Mouse (Mus musculus): ENCODE results near the gene Ndufa6. TPM values are rescaled to one million over a fixed set of nuclear protein-coding genes. Genes with fewer than 3 reads are reported as not detected.

Gene Ndufa6
- polyA plus RNA-seq, 1 experiment from 2014 or later: 297 TPM

DNA sequence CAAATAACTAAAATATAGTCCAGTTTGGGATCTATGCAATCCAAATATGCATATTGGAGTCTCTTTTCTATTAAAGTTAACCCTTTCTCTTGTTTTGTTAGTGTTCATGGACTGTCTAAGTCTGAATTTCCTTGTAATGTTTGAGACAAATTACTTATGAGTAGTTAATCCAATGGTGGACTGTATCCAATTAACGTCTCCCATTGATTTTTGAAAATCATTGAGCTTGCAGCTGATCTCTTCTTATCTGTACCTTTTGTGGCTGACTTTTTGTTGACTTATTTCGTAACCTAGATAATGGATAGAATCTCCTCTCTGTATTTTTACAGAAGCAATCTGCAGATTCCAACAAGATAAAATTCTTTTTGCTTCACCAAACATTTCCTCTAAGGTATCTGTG is 28.3 kb upstream of the Ndufa6 start:
- Histone ChIP-seq H3K9ac (replicated peaks; ENCODE audit: low read depth, low read length) (no peak overlapping the region), H3K9me3 (ENCODE audit: control insufficient read depth, low read length) (no peaks in the 10 kb centered on the region), H3K27ac (ENCODE audit: low read length) (no peak overlapping the region), H3K36me3 (ENCODE audit: control insufficient read depth, insufficient read depth) (no peaks in the 10 kb centered on the region), H3K27me3 (replicated peaks; ENCODE audit: control insufficient read depth, insufficient read depth, low read length) (no peaks in the 10 kb centered on the region), H3K4me1 (replicated peaks; ENCODE audit: control insufficient read depth, insufficient read depth, low read length) (peaks cover 8% of the 10 kb centered on the region), H3K4me3 (replicated peaks; ENCODE audit: low read length) (no peak overlapping the region), H3K4me2 (ENCODE audit: low read length) (no peak overlapping the region)
- no peak for ATAC-seq
- WGBS: 86% methylated on average over 2 of the region's 2 CpGs

DNA sequence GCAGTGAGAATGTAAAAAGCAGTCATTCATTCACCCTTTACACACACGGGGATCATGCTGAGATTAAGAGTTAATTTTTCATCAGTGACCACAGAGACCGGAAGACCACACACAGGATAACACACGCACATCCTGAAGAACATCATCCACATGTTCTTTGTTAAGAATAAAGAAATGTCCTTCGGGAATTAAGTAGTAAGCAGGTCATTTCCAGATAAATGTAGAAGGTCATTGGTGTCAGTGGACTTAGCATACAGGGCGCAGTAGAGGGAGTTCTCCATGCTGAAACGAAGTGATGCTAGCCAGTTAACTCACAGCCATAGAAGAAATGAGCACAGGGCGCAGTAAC is 26.6 kb upstream of the Ndufa6 start:
- Histone ChIP-seq H3K36me3 (ENCODE audit: control insufficient read depth, insufficient read depth) (no peaks in the 10 kb centered on the region), H3K4me3 (replicated peaks; ENCODE audit: low read length) (peak overlapping the region; percentile 39), H3K9ac (replicated peaks; ENCODE audit: low read depth, low read length) (no peak overlapping the region; the same call in 1 of the 2 replicates), H3K4me1 (replicated peaks; ENCODE audit: control insufficient read depth, insufficient read depth, low read length) (peaks cover 21% of the 10 kb centered on the region), H3K27me3 (replicated peaks; ENCODE audit: control insufficient read depth, insufficient read depth, low read length) (no peaks in the 10 kb centered on the region), H3K9me3 (ENCODE audit: control insufficient read depth, low read length) (no peaks in the 10 kb centered on the region), H3K4me2 (ENCODE audit: low read length) (peak overlapping the region; percentile 61), H3K27ac (ENCODE audit: low read length) (no peak overlapping the region)
- WGBS: 39% methylated on average over 7 of the region's 7 CpGs
- ATAC-seq: no peak

DNA sequence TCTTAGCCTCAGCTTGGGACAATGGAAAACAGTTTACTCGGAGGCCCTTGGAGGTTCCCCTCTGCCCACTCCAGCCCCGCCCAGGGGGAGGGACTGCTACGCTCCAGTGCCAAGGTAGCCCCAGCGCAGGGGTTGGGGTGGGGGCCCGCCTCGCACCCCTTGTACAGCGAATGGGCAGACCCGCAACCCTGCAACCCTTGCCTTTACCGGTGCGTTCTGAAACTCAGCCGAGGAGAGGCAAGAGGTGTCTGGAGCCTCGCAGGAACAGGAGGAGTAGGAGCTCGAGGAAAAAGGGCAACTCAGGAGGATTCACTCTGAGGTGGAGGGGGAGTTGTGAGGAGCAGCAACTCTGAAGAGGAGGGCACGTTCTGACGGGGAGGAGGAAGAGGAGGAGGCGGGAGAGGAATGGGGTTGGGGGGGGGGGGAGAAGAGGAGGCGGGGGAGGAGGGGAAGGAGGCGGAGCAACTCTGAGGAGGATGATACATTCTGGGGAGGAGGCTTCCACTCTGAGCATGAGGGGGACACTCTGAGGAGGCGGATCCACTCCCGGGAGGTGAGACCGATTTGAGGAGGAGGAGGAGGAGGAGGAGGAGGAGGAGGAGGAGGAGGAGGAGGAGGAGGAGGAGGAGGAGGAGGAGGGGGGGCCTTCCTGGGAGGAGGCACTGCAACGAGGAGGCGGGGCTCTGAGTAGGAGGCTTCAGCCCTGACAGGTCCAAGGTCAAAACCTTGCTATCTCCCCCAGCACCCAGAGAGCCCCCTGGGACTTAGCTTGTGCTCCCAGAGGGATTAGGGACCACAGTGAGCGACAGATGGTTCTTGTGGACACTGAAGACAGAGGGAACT is 26.0 kb upstream of the Ndufa6 start, which contains the start of gene Cyp2d22:
TSS of gene Cyp2d22 (minus strand) at position 390 of the 843 bp plus-strand sequence.
- peak; percentile 72 for ATAC-seq
- Histone ChIP-seq H3K4me2 (ENCODE audit: low read length) (peak within 1 kb of the TSS; percentile 61), H3K27ac (ENCODE audit: low read length) (no peak within 1 kb of the TSS)

DNA sequence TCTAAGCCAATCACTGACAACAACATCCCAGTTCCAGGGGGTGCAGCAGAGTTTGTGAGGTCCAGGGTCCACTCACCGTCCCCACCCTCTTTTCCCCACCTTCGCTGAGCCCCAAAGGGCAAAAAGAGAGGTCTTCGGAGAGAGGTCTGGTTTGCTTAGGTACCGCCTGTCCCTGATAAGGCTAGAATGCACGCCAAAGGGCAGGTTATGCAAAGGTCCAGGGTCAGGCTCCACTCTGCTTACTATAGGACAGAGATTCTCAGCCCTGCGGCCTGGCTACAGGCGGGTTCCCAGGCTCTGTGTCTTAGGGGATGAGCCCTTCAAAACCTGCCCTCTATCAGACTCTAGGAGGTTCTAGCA is 25.4 kb upstream of the Ndufa6 start:
- Histone ChIP-seq H3K36me3 (ENCODE audit: control insufficient read depth, insufficient read depth) (no peaks in the 10 kb centered on the region), H3K4me1 (replicated peaks; ENCODE audit: control insufficient read depth, insufficient read depth, low read length) (peaks cover 21% of the 10 kb centered on the region), H3K27ac (ENCODE audit: low read length) (no peak overlapping the region), H3K27me3 (replicated peaks; ENCODE audit: control insufficient read depth, insufficient read depth, low read length) (no peaks in the 10 kb centered on the region), H3K4me2 (ENCODE audit: low read length) (peak overlapping the region; percentile 61), H3K4me3 (replicated peaks; ENCODE audit: low read length) (peak overlapping the region; percentile 39), H3K9me3 (ENCODE audit: control insufficient read depth, low read length) (no peaks in the 10 kb centered on the region), H3K9ac (replicated peaks; ENCODE audit: low read depth, low read length) (no peak overlapping the region)
- ATAC-seq: no peak
- 26% methylated on average over 7 of the region's 7 CpGs for WGBS

More for the DNA sequence above, 26.0 kb upstream of the Ndufa6 start, which contains the start of gene Cyp2d22:
- peak within 1 kb of the TSS; percentile 10 for H3K9ac ChIP-seq (replicated peaks; ENCODE audit: low read depth, low read length)
- WGBS: 2% methylated on average over 18 of the region's 24 CpGs
- H3K9me3 ChIP-seq (ENCODE audit: control insufficient read depth, low read length): no peaks in the 10 kb centered on the region
- no peaks in the 10 kb centered on the region for H3K36me3 ChIP-seq (ENCODE audit: control insufficient read depth, insufficient read depth)
- H3K27me3 ChIP-seq (replicated peaks; ENCODE audit: control insufficient read depth, insufficient read depth, low read length): no peaks in the 10 kb centered on the region
- peak within 1 kb of the TSS; percentile 39 for H3K4me3 ChIP-seq (replicated peaks; ENCODE audit: low read length)
- H3K4me1 ChIP-seq (replicated peaks; ENCODE audit: control insufficient read depth, insufficient read depth, low read length): peaks cover 21% of the 10 kb centered on the region

DNA sequence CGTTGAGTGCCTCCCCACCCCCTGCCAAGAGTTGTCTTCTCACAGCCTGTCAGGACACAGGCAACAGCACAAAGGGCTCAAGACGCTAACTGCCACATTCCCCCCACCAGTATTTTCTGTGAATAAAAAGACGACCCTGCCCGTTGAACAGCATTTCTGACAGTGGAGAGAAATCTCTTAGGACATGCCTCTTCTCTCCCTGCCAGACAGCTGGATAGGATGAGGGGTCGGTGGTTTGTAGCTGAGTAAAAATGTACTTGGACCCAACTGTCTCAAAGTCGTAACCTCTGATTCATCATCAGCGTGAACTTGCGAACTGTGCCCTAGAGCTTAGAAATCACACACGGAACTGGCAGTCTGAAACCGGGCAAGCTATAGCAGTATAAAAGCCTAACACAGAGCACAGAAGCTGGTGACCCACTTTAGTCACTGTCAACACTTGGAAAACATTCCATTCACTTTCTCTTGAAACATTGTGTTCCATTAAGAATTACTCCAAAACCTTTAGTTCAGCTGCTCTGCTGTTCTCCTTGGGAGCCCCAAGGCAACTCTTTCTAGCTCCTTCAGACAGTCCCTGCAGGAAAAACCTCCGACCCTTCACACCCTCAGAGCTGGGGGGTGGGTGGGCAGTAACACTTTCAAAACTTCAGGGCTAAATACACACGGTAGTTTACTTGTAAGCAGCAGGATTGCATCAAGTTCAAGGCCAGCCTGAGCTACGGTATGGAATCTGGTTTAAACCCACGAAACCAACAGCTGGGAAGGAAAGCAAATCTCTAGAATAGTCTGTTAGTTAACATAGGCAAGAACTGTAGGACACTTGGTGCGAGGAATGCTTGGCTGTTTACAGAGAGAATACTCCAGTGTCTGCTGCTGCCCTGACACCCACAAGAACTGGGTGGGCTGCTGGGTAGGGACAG is 24.4 kb upstream of the Ndufa6 start:
- H3K4me2 ChIP-seq (ENCODE audit: low read length): no peak overlapping the region
- ATAC-seq: no peak

DNA sequence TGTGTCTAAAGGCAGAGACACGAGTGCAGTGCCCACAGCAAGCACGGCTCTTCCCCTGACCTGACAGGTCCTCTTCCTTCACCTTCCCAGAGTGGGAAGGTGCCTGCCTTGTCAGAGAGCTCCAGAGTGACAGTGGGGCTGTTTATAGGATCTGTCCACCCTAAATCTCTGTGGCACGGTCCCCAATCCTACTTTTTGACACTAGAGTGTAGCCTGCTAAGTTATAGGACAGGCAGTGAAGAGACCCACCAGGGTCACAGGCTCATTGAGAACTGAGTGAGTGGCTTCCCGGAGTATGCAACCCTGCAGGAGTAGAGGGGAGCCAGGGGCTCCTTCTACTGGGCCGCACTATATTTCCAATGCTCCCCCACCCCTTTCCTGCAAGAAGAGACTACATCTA is 23.6 kb upstream of the Ndufa6 start:
- Histone ChIP-seq H3K9ac (replicated peaks; ENCODE audit: low read depth, low read length) (no peak overlapping the region), H3K27me3 (replicated peaks; ENCODE audit: control insufficient read depth, insufficient read depth, low read length) (no peaks in the 10 kb centered on the region), H3K4me3 (replicated peaks; ENCODE audit: low read length) (no peak overlapping the region), H3K9me3 (ENCODE audit: control insufficient read depth, low read length) (no peaks in the 10 kb centered on the region), H3K4me1 (replicated peaks; ENCODE audit: control insufficient read depth, insufficient read depth, low read length) (peaks cover 21% of the 10 kb centered on the region), H3K4me2 (ENCODE audit: low read length) (no peak overlapping the region), H3K36me3 (ENCODE audit: control insufficient read depth, insufficient read depth) (no peaks in the 10 kb centered on the region), H3K27ac (ENCODE audit: low read length) (no peak overlapping the region)
- 78% methylated on average over 5 of the region's 5 CpGs for WGBS
- no peak for ATAC-seq

More for the DNA sequence above, 24.4 kb upstream of the Ndufa6 start:
- Histone ChIP-seq H3K27ac (ENCODE audit: low read length) (no peak overlapping the region), H3K4me3 (replicated peaks; ENCODE audit: low read length) (no peak overlapping the region), H3K36me3 (ENCODE audit: control insufficient read depth, insufficient read depth) (no peaks in the 10 kb centered on the region), H3K27me3 (replicated peaks; ENCODE audit: control insufficient read depth, insufficient read depth, low read length) (no peaks in the 10 kb centered on the region), H3K9me3 (ENCODE audit: control insufficient read depth, low read length) (no peaks in the 10 kb centered on the region), H3K4me1 (replicated peaks; ENCODE audit: control insufficient read depth, insufficient read depth, low read length) (peaks cover 21% of the 10 kb centered on the region), H3K9ac (replicated peaks; ENCODE audit: low read depth, low read length) (no peak overlapping the region)
- WGBS: 53% methylated on average over 15 of the region's 15 CpGs

DNA sequence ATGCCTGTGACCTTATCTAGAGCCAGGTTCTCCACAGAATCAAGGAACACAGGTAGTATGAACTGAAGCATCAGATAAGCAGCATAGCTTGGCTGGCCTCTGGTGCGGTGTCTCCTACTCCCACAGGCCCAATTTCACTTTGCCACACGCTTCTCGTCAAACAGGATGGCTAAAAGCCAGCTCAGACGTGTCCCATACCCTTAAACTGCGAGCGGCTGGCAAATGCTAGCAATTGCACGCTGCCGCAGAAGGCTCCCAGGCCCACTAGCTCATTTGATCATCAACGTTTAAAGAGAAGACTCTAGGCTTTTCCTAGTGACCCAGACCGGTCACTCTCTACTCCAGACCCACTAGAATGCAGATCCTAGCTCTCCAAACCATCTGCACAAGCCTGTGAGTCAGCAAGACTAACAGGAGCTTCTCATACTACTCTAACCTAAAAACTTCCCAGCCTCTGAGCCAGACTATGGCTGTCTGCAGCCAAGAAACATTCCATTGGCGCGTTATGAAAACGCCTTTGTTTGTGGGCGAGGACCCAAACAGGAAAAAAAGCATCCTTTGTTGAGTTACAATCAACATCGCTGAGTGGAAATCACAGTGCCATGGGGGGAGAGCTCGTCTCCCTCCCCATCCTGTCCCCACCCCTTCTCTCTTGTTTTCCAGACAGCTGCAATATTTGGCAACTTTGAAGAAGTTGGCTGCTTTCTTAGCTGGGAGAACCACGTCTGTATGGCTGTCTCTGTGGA is 22.4 kb upstream of the Ndufa6 start:
- WGBS: 30% methylated on average over 17 of the region's 17 CpGs
- peak; percentile 24; the same call in 1 of the 2 replicates for ATAC-seq
- Histone ChIP-seq H3K9ac (replicated peaks; ENCODE audit: low read depth, low read length) (no peak overlapping the region), H3K9me3 (ENCODE audit: control insufficient read depth, low read length) (no peaks in the 10 kb centered on the region), H3K36me3 (ENCODE audit: control insufficient read depth, insufficient read depth) (no peaks in the 10 kb centered on the region), H3K4me2 (ENCODE audit: low read length) (no peak overlapping the region), H3K4me1 (replicated peaks; ENCODE audit: control insufficient read depth, insufficient read depth, low read length) (peaks cover 21% of the 10 kb centered on the region), H3K27me3 (replicated peaks; ENCODE audit: control insufficient read depth, insufficient read depth, low read length) (no peaks in the 10 kb centered on the region), H3K4me3 (replicated peaks; ENCODE audit: low read length) (no peak overlapping the region), H3K27ac (ENCODE audit: low read length) (peak overlapping the region; percentile 41)

DNA sequence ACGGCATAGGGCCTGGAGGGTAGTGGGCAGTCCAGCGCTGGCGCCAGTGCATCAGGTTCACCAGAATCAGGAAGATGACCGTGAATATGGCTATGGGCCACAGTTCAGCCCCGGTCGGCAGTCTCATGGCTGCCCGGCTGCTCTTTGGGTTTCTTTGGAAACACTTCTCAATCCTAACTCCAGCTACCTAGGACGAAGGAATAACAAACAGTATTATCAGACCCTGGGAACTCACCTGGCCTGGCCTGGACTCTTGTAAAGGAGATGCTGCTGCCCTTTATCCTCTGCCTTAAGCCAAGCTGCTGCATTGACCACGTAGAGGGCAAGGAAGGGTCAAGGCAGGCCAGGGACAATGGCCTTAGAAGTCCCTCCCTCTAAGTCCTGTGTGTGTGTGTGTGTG is 21.7 kb upstream of the Ndufa6 start:
- Histone ChIP-seq H3K9me3 (ENCODE audit: control insufficient read depth, low read length) (no peaks in the 10 kb centered on the region), H3K27ac (ENCODE audit: low read length) (peak overlapping the region; percentile 41; the same call in 1 of the 2 replicates), H3K27me3 (replicated peaks; ENCODE audit: control insufficient read depth, insufficient read depth, low read length) (no peaks in the 10 kb centered on the region), H3K4me3 (replicated peaks; ENCODE audit: low read length) (no peak overlapping the region), H3K4me2 (ENCODE audit: low read length) (no peak overlapping the region), H3K36me3 (ENCODE audit: control insufficient read depth, insufficient read depth) (no peaks in the 10 kb centered on the region), H3K9ac (replicated peaks; ENCODE audit: low read depth, low read length) (no peak overlapping the region), H3K4me1 (replicated peaks; ENCODE audit: control insufficient read depth, insufficient read depth, low read length) (peaks cover 18% of the 10 kb centered on the region)
- WGBS: 87% methylated on average over 9 of the region's 9 CpGs
- no peak for ATAC-seq

DNA sequence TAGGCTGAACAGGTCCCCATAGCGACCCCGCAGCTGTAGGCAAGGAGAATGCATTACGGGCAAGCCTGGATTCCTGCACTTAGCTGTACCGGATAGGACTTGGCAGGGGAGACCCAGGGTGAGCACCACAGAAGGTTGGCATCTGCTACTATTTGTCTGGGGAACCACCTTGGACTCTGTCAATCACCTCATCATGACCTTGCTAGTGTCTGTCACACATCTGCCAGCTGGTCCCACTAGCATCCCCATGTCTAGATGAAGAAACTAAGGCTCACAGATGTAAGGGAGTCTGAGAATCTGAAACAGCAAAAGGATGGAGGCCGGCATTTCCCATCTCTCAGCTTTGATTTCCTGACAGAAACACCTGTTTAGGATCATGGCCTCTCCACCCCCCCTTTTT is 20.3 kb upstream of the Ndufa6 start:
- H3K4me1 ChIP-seq (replicated peaks; ENCODE audit: control insufficient read depth, insufficient read depth, low read length): peaks cover 13% of the 10 kb centered on the region
- no peak overlapping the region for H3K4me3 ChIP-seq (replicated peaks; ENCODE audit: low read length)
- 79% methylated on average over 5 of the region's 5 CpGs for WGBS
- no peak overlapping the region for H3K9ac ChIP-seq (replicated peaks; ENCODE audit: low read depth, low read length)
- no peak overlapping the region for H3K27ac ChIP-seq (ENCODE audit: low read length)
- no peaks in the 10 kb centered on the region for H3K27me3 ChIP-seq (replicated peaks; ENCODE audit: control insufficient read depth, insufficient read depth, low read length)
- no peaks in the 10 kb centered on the region for H3K9me3 ChIP-seq (ENCODE audit: control insufficient read depth, low read length)
- no peak for ATAC-seq
- no peaks in the 10 kb centered on the region for H3K36me3 ChIP-seq (ENCODE audit: control insufficient read depth, insufficient read depth)
- H3K4me2 ChIP-seq (ENCODE audit: low read length): no peak overlapping the region
